Mouse (Mus musculus) midbrain, embryonic 14.5 days (tissue): Measurements from ENCODE around the gene Rab15. TPM values are rescaled to one million over a fixed set of nuclear protein-coding genes. Genes with fewer than 3 reads are reported as not detected.

Experiments used
- ATAC-seq: fragments of 200-750 bp; cut with Nextera tagmentation; 2 replicates; pipeline ENCODE4 v1.8.0; 2017; ENCODE audit warnings: moderate number of reproducible peaks, moderate library complexity; ENCODE audit not compliant: low FRiP score, low TSS enrichment
- DNase-seq: peaks from one replicate; pipeline ENCODE4 v3.0.0-alpha.2; 2015
- H3K27ac ChIP-seq: fragments of 300-500 bp; sonication (generic); replicated peaks from 2 replicates; pipeline ENCODE4 v1.5.1; 2014; ENCODE audit warnings: mild to moderate bottlenecking, low read depth, low read length, moderate library complexity
- H3K27me3 ChIP-seq: fragments of 300-500 bp; sonication (generic); 2 replicates; pipeline ENCODE4 v1.6.1; 2014; ENCODE audit warnings: low read length, control low read depth, mixed read lengths; ENCODE audit not compliant: control insufficient read depth, insufficient read depth
- H3K36me3 ChIP-seq: fragments of 300-500 bp; sonication (generic); 2 replicates; pipeline ENCODE4 v1.6.1; 2014; ENCODE audit warnings: low read length, control low read depth; ENCODE audit not compliant: control insufficient read depth, insufficient read depth
- H3K4me1 ChIP-seq: fragments of 300-500 bp; sonication (generic); 2 replicates; pipeline ENCODE4 v1.6.1; 2014; ENCODE audit warnings: mild to moderate bottlenecking, antibody characterized with exemption, low read length, control low read depth; ENCODE audit not compliant: control insufficient read depth, insufficient read depth
- H3K4me2 ChIP-seq: fragments of 300-500 bp; sonication (generic); 2 replicates; pipeline ENCODE4 v1.6.1; 2014; ENCODE audit warnings: mild to moderate bottlenecking, low read length, moderate library complexity
- H3K4me3 ChIP-seq: fragments of 300-500 bp; sonication (generic); replicated peaks from 2 replicates; pipeline ENCODE4 v1.5.1; 2014; ENCODE audit warnings: low read depth, low read length
- H3K9ac ChIP-seq: fragments of 300-500 bp; sonication (generic); replicated peaks from 2 replicates; pipeline ENCODE4 v1.6.1; 2014; ENCODE audit warnings: mild to moderate bottlenecking, low read length, moderate library complexity
- H3K9me3 ChIP-seq: fragments of 300-500 bp; sonication (generic); 2 replicates; pipeline ENCODE4 v1.6.1; 2016; ENCODE audit warnings: low read length, control low read depth, mixed read lengths; ENCODE audit not compliant: control insufficient read depth
- WGBS: fragments of 180-500 bp; shearing (Covaris S2); extraction: QIAGEN DNeasy Blood & Tissue Kit; methylation state at CpG from one replicate; pipeline ENCODE4 v1.1.7; 2014; 5-methylcytosine and 5-hydroxymethylcytosine counted together
- polyA plus RNA-seq: library from polyadenylated mRNA; unstranded; fragments of >200 nt; fragmentation: Nextera tagmentation; extraction: Ambion mirVana; gene quantifications from 2 replicates; pipeline ENCODE4 v1.2.1, GENCODE M21; 2014

The Rab15 gene
- polyA plus RNA-seq, 1 experiment from 2014 or later: 25.4 TPM

DNA sequence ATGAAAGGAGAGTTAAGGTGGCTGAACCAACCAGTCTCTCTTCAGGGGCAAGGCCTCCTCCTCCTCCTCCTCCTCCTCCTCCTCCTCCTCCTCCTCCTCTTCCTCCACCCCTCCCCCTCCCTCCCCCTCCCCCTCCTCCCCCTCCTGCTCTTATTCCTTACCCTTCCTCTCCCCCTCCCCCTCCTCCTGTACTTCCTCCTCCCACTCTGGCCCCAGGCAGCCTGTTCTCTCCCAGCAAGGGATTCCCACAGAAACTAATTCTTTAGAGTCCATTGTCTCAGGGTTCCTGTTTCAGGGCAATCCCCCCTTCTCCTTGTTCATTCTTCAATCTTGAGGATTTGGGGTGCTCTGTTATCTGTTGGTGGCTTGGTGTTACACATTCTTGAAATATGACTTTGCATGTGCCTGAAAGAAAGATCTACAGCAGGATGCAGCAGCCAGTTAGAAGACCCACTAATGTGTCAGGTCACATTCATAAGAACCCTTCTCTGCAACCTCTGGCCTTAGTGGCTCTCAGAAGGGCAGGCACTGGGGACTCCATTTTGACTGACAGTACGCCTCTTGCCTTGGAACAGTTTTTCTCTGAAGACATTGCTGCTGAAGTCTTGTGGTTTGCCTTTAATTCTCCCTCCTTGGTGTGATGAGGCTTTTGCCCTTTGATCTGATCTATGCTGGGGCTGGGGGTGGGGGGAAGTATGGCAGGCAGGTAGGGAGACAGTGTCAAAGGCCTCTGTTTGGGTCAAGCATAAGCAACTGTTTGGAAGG is 30.9 kb upstream of the Rab15 start:
- H3K36me3 ChIP-seq: no peaks in the 10 kb centered on the region
- H3K9me3 ChIP-seq: no peaks in the 10 kb centered on the region
- no peak overlapping the region for H3K4me3 ChIP-seq
- no peak overlapping the region for H3K27ac ChIP-seq
- 89% methylated on average over 1 of the region's 1 CpGs for WGBS
- H3K4me1 ChIP-seq: no peaks in the 10 kb centered on the region
- H3K27me3 ChIP-seq: no peaks in the 10 kb centered on the region
- DNase-seq (no peak), ATAC-seq (no peak)
- no peak overlapping the region for H3K9ac ChIP-seq
- no peak overlapping the region for H3K4me2 ChIP-seq

DNA sequence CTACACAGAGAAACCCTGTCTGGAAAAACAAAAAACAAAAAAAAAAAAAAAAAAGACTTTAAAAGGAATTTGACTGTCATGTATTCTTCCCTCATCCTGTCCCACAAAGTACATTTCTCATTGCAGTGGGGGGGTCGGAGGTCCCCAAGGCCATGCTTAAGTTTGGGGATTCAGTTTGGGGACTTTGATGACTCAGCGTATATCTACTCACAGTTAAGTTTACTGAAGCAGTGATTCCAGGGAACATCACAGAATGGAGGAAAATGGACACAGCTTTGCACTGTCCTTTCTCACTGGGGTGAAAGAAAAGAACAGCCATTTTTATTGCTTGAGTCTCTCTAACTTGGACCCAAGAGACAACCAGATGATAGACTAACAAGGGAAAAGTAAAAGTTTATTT is 29.7 kb upstream of the Rab15 start:
- H3K27ac ChIP-seq: no peak overlapping the region
- no peak for ATAC-seq
- no peak for DNase-seq
- H3K4me3 ChIP-seq: no peak overlapping the region
- no peaks in the 10 kb centered on the region for H3K9me3 ChIP-seq
- 95% methylated on average over 2 of the region's 2 CpGs for WGBS
- no peak overlapping the region for H3K9ac ChIP-seq
- H3K27me3 ChIP-seq: no peaks in the 10 kb centered on the region
- H3K4me2 ChIP-seq: no peak overlapping the region
- no peaks in the 10 kb centered on the region for H3K36me3 ChIP-seq
- H3K4me1 ChIP-seq: no peaks in the 10 kb centered on the region

DNA sequence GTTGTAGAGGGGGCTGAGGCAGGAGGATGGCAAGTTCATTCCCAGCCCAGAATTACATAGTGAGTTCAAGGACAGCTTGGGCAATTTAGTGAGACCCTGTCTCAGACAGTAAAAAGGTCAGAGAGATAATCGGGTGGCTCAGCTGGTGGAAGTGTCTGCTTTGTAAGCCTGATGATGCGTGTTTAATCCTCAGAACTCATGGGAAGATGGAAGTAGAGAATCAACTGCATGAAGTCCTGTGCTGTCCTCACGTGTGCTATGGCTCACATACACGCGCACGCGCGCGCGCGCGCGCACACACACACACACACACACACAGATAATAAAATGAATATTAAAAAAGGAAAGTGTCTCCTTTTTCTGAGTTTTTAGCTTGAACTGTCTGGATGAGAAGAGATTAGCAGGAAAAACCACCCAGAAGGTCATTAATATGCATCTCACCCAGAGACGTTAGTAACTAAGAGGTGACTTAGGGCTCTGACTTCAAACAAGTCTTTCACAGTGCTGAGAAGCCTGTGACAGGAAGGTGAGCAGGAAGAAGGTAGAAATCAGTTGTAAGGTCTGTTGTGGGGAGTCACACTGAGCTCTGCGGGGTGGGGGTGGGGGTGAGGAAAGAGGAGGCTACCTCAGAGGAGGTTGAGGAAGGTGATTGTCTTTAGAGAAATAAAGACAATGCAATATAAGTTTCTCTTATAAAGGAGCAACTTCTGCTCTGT is 21.8 kb upstream of the Rab15 start:
- Histone ChIP-seq H3K27me3 (no peaks in the 10 kb centered on the region), H3K9me3 (no peaks in the 10 kb centered on the region), H3K4me1 (no peaks in the 10 kb centered on the region), H3K4me3 (no peak overlapping the region), H3K36me3 (no peaks in the 10 kb centered on the region), H3K27ac (no peak overlapping the region), H3K4me2 (no peak overlapping the region), H3K9ac (no peak overlapping the region)
- no peak for ATAC-seq
- no peak for DNase-seq
- WGBS: 87% methylated on average over 15 of the region's 15 CpGs

DNA sequence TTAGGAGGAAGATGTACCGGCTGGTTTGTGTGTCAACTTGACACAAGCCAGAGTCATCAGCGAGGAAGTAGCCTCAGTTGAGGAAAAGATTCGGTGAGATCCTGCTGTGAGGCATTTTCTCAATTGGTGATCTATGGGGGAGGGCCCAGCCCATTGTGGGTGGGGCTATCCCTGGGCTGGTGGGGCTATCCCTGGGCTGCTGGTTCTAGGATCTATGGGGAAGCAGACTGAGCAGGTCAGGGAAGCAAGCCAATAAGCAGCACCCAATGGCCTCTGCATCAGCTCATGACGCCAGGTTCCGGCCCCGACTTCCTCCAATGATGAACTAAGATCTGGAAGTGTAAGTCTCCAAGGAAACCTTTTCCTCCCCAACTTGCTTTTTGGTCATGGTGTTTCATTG is 17.4 kb upstream of the Rab15 start:
- H3K9me3 ChIP-seq: no peaks in the 10 kb centered on the region
- WGBS: 87% methylated on average over 6 of the region's 6 CpGs
- DNase-seq (no peak), ATAC-seq (no peak)
- H3K4me2 ChIP-seq: no peak overlapping the region
- peaks cover 7% of the 10 kb centered on the region for H3K4me1 ChIP-seq
- H3K9ac ChIP-seq: no peak overlapping the region
- no peaks in the 10 kb centered on the region for H3K27me3 ChIP-seq
- no peak overlapping the region for H3K4me3 ChIP-seq
- H3K27ac ChIP-seq: no peak overlapping the region
- no peaks in the 10 kb centered on the region for H3K36me3 ChIP-seq

DNA sequence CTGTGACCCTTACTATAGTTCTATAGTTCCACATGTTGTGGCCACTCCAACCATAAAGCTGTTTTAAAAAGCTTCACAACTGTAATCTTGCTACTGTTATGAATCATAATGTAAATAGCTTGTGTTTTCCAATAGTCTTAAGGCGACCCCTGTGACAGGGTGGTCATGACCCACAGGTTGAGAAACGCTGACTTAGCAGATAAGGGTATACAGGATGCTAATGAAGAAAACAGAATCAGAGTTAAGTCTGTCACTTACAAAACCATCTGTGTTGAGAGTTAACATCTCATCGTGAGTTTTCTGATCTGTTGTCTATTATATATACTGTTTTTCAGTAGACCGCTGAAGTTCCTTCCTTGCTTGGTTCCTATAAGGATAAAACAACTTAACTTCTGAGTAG is 16.6 kb upstream of the Rab15 start:
- Histone ChIP-seq H3K4me3 (no peak overlapping the region), H3K4me2 (no peak overlapping the region), H3K36me3 (no peaks in the 10 kb centered on the region), H3K27me3 (no peaks in the 10 kb centered on the region), H3K27ac (no peak overlapping the region), H3K9ac (no peak overlapping the region), H3K9me3 (no peaks in the 10 kb centered on the region), H3K4me1 (peaks cover 7% of the 10 kb centered on the region)
- ATAC-seq: no peak
- WGBS: 93% methylated on average over 4 of the region's 4 CpGs
- DNase-seq: no peak

DNA sequence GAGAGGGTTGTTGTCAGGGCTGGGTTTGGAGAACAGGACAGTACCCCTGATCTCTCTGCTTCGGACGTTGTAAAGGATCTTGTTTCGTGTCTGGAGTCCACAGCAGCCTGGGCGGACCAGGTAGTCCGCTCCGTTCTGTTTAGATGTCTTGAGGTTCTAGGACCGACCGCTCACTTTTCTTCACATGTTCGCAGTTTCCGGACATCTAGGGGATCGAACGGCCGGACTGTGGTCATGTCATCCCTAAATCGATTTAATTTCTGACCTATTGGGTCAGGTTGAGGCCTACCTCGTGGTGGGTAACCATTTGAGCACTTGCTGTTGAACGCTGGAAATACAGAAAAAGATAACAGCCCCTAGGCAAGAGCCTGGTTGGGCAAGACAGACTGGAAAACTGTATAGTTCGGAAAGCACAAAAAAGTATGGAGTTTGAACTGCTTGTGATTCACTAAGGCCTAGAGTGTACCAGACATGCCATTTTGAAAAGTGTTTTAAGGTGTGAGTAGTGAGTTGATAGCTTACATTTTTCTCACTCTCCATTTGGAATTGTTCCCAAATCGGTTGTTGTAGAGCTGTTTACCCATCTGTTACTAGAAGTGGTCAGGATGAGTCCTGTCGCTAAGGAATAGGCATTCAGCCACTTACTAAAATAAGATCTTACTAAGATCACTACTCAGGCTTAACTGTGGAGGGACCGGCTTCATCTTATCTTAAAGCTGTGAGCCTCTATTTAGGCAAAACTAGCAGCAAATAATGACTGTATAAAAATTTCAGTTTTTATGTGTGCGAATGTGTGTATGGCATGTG is 15.3 kb upstream of the Rab15 start:
- Histone ChIP-seq H3K4me1 (peaks cover 7% of the 10 kb centered on the region), H3K27me3 (no peaks in the 10 kb centered on the region), H3K4me2 (peak overlapping the region; percentile 72), H3K9ac (peak overlapping the region; percentile 76), H3K9me3 (no peaks in the 10 kb centered on the region), H3K4me3 (peak overlapping the region; percentile 67), H3K36me3 (no peaks in the 10 kb centered on the region), H3K27ac (0 out of 2 replicates have a peak overlapping the region, but pooled peaks have one; percentile 53)
- no peak; the same call in 1 of the 2 replicates for ATAC-seq
- no peak for DNase-seq
- WGBS: 15% methylated on average over 21 of the region's 21 CpGs

DNA sequence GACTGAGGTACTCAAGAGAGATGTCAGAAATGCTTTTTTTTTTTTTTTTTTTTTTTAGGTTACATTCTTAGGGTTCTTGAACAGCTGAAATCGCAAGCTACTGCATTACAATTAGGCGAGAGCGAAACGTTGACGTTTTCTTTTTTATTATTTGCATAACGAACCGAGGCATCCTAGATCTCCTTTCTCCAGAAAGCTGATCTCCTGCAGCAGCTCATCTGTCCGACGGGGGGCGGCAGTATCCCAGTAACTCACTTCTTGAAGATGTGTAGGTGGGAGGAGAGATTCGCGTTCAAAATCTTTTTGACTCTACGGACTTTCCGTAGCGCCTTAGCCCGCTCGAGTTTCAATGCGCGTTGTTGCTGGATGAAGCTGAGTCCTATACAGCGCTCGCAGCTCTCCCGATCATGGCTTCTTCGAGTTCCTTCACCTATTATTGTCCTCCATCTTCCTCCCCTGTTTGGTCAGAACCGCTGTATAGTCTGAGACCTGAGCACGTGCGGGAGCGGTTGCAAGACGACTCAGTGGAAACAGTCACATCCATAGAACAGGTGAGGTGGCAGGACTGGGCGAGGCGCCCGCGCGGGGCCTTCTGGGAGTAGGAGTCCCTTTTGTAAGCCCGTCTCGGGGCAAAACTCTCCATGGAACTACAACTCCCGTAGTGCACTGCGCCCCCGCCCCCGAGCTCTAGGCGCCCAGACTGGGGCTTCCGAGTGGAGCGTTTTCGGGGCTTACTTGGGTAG is 14.6 kb upstream of the Rab15 start:
- Histone ChIP-seq H3K4me2 (peak overlapping the region; percentile 72), H3K9ac (peak overlapping the region; percentile 76), H3K9me3 (no peaks in the 10 kb centered on the region), H3K4me3 (peak overlapping the region; percentile 67), H3K27me3 (no peaks in the 10 kb centered on the region), H3K4me1 (peaks cover 7% of the 10 kb centered on the region), H3K36me3 (no peaks in the 10 kb centered on the region), H3K27ac (peak overlapping the region; percentile 53)
- under 1% methylated on average over 43 of the region's 43 CpGs for WGBS
- DNase-seq (peak; percentile 97), ATAC-seq (peak; percentile 98)

DNA sequence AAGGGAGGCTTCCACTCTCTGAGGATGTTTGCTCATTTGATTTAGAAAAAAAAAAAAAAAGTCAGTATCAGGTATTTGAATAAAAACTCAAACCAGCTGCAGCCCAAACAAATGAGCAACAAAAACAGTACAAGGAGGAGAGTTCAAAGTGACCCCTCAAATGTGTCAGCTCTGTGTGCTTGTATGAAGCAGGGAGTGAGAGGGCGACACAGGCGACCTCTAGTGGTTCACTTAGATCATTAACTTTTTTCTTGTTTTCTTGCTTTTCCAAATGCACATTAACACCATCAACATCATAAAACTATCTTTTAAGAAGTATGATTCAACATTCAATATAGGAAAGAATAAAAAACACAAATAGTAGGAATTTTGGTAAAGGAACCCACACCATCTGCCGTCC is 10.0 kb upstream of the Rab15 start:
- Histone ChIP-seq H3K4me3 (no peak overlapping the region), H3K27me3 (no peaks in the 10 kb centered on the region), H3K9ac (no peak overlapping the region), H3K4me1 (no peaks in the 10 kb centered on the region), H3K9me3 (no peaks in the 10 kb centered on the region), H3K27ac (no peak overlapping the region), H3K36me3 (no peaks in the 10 kb centered on the region), H3K4me2 (no peak overlapping the region)
- WGBS: 6% methylated on average over 3 of the region's 3 CpGs
- ATAC-seq (no peak), DNase-seq (peak; percentile 76)
